Mouse (Mus musculus): ENCODE measurements around the gene Lsm7.

GRCm38 (mm10) chr10:80827870-80828420 is 27.1 kb downstream of the Lsm7 start:
- TF ChIP-seq CTCF (IDR thresholded peaks at IDR 0.05; ENCODE audit: low read depth, low read length) (no peak), POLR2A (IDR thresholded peaks at IDR 0.05; ENCODE audit: insufficient read depth, low read length) (no peak), EP300 (IDR thresholded peaks at IDR 0.05; ENCODE audit: insufficient read depth, low read depth, low read length) (no peak)

Measured in ES-Bruce4 (cell line).